Mouse (Mus musculus) neural tube, embryonic 15.5 days (tissue): ENCODE results near the gene Fos. TPM values are rescaled to one million over a fixed set of nuclear protein-coding genes. Genes with fewer than 3 reads are reported as not detected.
"Not testable (repeated sequence)": the region's sequence is repeated elsewhere in the genome, so short reads cannot be mapped to it uniquely, and the experiment has no call there.

Experiments
- ATAC-seq: fragments of 200-750 bp; cut with Nextera tagmentation; 2 replicates; pipeline ENCODE4 v1.8.0; 2017; ENCODE audit warnings: mild to moderate bottlenecking, moderate TSS enrichment, moderate library complexity; ENCODE audit not compliant: low FRiP score
- H3K27ac ChIP-seq: fragments of 300-500 bp; sonication (generic); replicated peaks from 2 replicates; pipeline ENCODE4 v1.5.1; 2015; ENCODE audit warnings: mild to moderate bottlenecking, inconsistent platforms
- H3K27me3 ChIP-seq: fragments of 300-500 bp; sonication (generic); replicated peaks from 2 replicates; pipeline ENCODE4 v1.6.1; 2015; ENCODE audit warnings: inconsistent platforms
- H3K36me3 ChIP-seq: fragments of 300-500 bp; sonication (generic); 2 replicates; pipeline ENCODE4 v1.6.1; 2015; ENCODE audit warnings: inconsistent platforms
- H3K4me1 ChIP-seq: fragments of 300-500 bp; sonication (generic); 2 replicates; pipeline ENCODE4 v1.6.1; 2015; ENCODE audit warnings: inconsistent platforms
- H3K4me2 ChIP-seq: fragments of 300-500 bp; sonication (generic); 2 replicates; pipeline ENCODE4 v1.6.1; 2015; ENCODE audit warnings: inconsistent platforms, mild to moderate bottlenecking, moderate library complexity
- H3K4me3 ChIP-seq: fragments of 300-500 bp; sonication (generic); replicated peaks from 2 replicates; pipeline ENCODE4 v1.5.1; 2015; ENCODE audit warnings: mild to moderate bottlenecking, inconsistent platforms
- H3K9ac ChIP-seq: fragments of 300-500 bp; sonication (generic); replicated peaks from 2 replicates; pipeline ENCODE4 v1.6.1; 2015; ENCODE audit warnings: mild to moderate bottlenecking, inconsistent platforms
- H3K9me3 ChIP-seq: fragments of 300-500 bp; sonication (generic); replicated peaks from 2 replicates; pipeline ENCODE4 v1.6.1; 2016; ENCODE audit warnings: inconsistent platforms
- WGBS: fragments of 180-500 bp; shearing (Covaris S2); methylation state at CpG from one replicate; pipeline ENCODE4 v1.1.7; 2015; ENCODE audit warnings: mixed read lengths; 5-methylcytosine and 5-hydroxymethylcytosine counted together
- polyA plus RNA-seq: library from polyadenylated mRNA; unstranded; fragments of >200 nt; fragmentation: Nextera tagmentation; extraction: Ambion mirVana; gene quantifications from 2 replicates; pipeline ENCODE4 v1.2.1, GENCODE M21; 2015

Gene Fos
- polyA plus RNA-seq, 1 experiment from 2014 or later, result 6.0 TPM

DNA sequence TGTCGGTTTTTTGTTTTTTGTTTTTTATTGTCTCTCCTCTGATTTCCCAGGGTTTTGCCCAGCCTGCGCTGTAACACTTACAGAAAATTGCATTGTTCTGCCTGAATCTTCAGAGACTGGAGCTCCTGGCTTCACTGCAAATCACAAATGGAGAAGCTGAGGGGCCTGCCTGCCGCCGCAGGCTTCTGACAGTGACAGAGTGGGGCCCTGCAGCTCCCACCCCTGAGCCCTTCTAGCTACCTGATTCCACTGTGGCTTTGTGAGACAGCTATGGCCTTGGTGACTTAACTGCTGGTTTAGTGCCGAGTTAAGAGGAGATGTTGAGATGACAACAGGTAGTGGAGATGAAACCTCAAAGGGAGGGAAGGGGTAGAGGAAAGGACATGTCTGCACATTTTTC lies 44.3 kb downstream of the Fos start:
- Histone ChIP-seq H3K27me3 (no peaks in the 10 kb centered on the region), H3K4me3 (no peak overlapping the region), H3K27ac (no peak overlapping the region), H3K9ac (no peak overlapping the region), H3K4me2 (no peak overlapping the region), H3K36me3 (no peaks in the 10 kb centered on the region), H3K4me1 (0 out of 2 replicates have a peak, but pooled peaks cover under 1% of the 10 kb centered on the region), H3K9me3 (no peaks in the 10 kb centered on the region)
- ATAC-seq, result no peak
- WGBS, result 74% methylated on average over 5 of the region's 5 CpGs

DNA sequence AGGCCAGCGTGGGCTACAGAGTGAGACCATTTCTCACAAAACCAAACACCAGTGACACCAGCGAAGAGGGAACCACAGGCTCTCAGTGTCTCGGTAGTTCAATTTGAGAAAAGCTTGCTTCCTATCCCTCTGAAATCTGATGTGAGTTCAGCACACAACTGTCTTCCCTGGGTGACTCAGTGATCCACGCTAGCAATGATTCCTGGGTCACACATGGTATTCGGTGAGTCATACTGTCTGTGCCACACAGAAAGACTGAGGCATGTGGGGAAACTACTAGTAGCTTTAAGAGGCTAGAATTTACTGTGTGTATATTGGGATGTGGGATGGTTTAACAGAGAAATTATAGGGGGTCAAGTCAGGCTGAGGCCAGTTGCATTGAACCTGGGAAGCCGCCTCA lies 45.9 kb downstream of the Fos start:
- Histone ChIP-seq H3K9me3 (no peaks in the 10 kb centered on the region), H3K9ac (no peak overlapping the region), H3K36me3 (no peaks in the 10 kb centered on the region), H3K4me3 (no peak overlapping the region), H3K27me3 (no peaks in the 10 kb centered on the region), H3K27ac (no peak overlapping the region), H3K4me2 (no peak overlapping the region), H3K4me1 (peaks cover 16% of the 10 kb centered on the region)
- 95% methylated on average over 6 of the region's 6 CpGs for WGBS
- no peak for ATAC-seq

DNA sequence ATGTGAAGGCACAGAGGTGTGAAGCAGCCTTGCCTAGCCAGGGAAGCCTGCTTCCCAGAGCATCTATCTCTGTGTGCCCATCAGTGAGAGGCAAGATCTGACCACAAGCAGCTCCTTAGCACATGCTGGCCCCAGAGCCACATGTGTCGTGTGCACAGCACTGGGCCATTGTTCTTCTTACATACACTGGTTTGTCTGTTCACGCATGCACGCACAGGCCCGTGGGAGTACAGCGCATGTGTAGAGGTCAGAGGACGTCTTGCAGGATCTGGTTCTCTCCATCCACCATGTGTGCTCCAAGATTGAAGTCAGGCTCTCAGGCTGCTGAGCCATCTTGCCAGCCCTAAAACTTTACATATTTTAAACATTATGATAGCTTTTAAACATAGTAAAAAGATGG lies 47.4 kb downstream of the Fos start:
- Histone ChIP-seq H3K27ac (no peak overlapping the region), H3K4me1 (peaks cover 19% of the 10 kb centered on the region), H3K27me3 (no peaks in the 10 kb centered on the region), H3K36me3 (no peaks in the 10 kb centered on the region), H3K4me3 (no peak overlapping the region), H3K4me2 (no peak overlapping the region), H3K9ac (no peak overlapping the region), H3K9me3 (no peaks in the 10 kb centered on the region)
- 82% methylated on average over 6 of the region's 6 CpGs for WGBS
- ATAC-seq, result no peak

DNA sequence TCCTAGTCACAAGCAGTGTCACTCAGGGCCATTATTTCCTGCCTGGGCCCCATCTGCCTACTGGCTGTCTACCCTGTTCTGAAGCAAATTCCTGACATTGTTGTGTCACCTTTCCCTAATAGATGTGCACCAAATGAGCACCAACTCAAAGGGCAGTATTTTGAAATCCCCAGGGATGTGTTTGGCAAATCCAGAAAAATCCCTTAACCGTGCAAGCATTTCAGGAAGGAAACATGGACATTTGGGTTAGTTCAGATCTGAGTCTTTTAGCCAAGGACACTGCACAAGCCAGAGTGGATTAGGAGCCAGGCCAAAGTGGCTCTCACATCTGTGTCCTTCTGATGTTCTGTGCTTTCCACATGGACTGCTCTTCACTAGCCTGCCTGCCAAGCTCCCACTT lies 48.0 kb downstream of the Fos start:
- H3K27me3 ChIP-seq, result no peaks in the 10 kb centered on the region
- ATAC-seq, result no peak
- no peaks in the 10 kb centered on the region for H3K36me3 ChIP-seq
- no peak overlapping the region for H3K4me3 ChIP-seq
- H3K4me1 ChIP-seq, result peaks cover 19% of the 10 kb centered on the region
- WGBS, result 89% methylated on average over 1 of the region's 1 CpGs
- H3K9me3 ChIP-seq, result no peaks in the 10 kb centered on the region
- no peak overlapping the region for H3K9ac ChIP-seq
- no peak overlapping the region for H3K27ac ChIP-seq
- no peak overlapping the region for H3K4me2 ChIP-seq

DNA sequence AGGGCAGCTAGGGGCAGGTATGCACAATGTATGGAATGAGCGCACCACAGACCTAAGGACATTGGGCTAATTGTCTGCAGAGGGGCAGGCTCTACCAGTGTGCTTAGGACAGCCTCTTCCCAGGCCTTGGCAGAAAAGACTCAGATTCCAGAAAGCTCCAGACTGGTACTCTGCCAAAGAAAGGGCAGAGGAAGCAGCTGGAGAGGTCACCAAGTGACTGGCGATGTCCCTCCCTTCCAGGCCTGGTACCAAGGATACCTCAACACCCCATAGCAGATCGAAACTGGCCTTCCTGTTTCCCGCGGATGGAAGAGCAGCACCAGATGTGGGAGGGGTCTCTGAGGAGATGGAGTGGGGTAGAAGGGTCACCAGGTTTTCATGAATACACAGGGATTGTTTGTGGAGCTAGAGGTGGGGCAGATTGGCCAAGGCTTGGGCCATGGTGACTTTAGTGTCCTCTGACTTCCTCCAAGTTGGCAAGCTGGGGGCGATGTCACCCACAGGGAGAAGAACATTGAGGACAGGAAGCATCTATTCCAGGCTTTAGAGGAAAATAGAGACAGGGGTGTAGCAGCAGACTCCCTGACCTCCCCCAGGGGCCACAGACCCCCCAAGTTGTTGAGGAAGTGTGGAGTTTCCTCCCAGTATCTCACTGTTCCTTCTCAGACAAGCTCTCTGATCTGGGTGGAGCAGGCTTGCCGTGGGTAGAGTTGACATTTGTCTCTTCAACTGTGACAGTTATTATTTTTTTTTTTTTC lies 49.1 kb downstream of the Fos start:
- no peak for ATAC-seq
- 79% methylated on average over 7 of the region's 7 CpGs for WGBS
- Histone ChIP-seq H3K9me3 (no peaks in the 10 kb centered on the region), H3K9ac (no peak overlapping the region), H3K36me3 (no peaks in the 10 kb centered on the region), H3K4me1 (peaks cover 19% of the 10 kb centered on the region), H3K27ac (no peak overlapping the region), H3K4me3 (no peak overlapping the region), H3K4me2 (no peak overlapping the region), H3K27me3 (no peaks in the 10 kb centered on the region)

DNA sequence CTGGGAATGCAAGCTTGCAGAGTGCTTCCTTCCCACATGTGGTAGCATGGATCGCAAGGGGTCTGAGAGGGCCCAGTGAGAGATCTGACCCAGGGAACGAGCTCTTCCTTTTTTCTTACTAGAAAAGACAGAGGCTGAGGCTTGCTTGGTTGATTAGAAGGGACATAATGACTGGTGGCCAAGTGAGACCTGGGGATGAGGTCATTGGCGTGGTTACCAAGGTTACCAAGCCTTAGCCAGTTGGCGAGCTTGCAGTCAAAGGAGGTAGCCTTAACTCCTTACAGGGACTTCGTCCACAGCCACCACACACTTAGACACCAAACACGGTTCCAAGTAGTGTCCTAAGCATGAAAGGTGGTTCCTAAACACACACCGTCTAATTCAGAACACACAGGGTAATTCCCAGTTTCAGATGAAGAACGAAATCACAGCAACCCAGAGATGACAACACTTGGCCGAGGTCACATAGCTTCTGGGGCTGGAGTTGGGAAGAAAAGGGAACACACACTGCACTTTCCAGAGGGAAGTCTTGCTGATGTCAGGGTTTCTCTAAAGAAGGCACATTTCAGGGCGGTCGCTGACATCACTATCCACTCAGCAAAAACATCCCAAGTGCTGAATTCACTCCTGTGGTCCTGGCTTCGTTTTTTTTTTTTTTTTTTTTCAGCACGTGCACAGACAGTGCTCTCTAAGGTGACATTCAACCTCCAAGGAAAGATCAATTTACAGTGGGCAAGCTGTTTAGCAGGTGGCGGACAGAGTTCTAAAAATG lies 49.9 kb downstream of the Fos start:
- Histone ChIP-seq H3K9ac (no peak overlapping the region), H3K27ac (peak overlapping the region; percentile 61), H3K4me1 (peaks cover 19% of the 10 kb centered on the region), H3K4me3 (no peak overlapping the region), H3K9me3 (no peaks in the 10 kb centered on the region), H3K36me3 (no peaks in the 10 kb centered on the region), H3K4me2 (no peak overlapping the region), H3K27me3 (no peaks in the 10 kb centered on the region)
- WGBS, result 63% methylated on average over 14 of the region's 14 CpGs
- no peak for ATAC-seq

DNA sequence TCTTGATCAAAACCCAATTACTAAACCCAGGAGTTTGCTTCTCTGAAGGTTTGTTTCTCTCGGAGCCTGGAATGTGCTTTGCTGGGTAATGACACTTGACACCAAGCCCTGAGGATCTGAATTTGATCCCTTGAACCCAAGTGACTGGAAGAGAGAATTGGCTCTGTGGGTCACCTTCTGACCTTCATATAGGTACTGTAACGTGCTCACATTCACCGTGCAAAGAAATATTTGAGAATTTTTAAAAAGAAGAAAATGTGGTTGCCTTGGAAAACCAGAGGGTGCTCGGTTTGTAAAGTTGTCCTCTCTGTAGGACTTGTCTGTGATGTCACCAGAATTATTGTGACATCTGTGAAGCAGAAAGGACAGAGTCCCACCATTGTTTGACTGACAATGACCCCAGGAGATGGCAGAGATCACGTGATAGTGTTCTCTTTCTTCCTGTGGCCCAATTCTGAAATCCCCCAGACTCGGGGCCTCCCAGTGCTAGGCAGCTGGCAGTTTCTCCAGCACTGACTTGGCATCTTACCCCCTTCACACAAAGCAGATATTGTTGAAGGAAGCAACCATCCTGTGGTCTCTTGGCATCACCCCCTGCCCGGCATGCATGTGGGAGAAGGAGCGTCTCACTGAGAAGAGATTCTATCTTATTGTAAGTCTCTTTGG lies 50.6 kb downstream of the Fos start:
- H3K9me3 ChIP-seq, result no peaks in the 10 kb centered on the region
- no peaks in the 10 kb centered on the region for H3K36me3 ChIP-seq
- peak; percentile 77; the same call in 1 of the 2 replicates for ATAC-seq
- H3K27me3 ChIP-seq, result no peaks in the 10 kb centered on the region
- 30% methylated on average over 8 of the region's 8 CpGs for WGBS
- H3K4me3 ChIP-seq, result no peak overlapping the region
- 0 out of 2 replicates have a peak overlapping the region, but pooled peaks have one; percentile 13 for H3K4me2 ChIP-seq
- peak overlapping the region; percentile 61 for H3K27ac ChIP-seq
- H3K9ac ChIP-seq, result no peak overlapping the region
- peaks cover 19% of the 10 kb centered on the region for H3K4me1 ChIP-seq

DNA sequence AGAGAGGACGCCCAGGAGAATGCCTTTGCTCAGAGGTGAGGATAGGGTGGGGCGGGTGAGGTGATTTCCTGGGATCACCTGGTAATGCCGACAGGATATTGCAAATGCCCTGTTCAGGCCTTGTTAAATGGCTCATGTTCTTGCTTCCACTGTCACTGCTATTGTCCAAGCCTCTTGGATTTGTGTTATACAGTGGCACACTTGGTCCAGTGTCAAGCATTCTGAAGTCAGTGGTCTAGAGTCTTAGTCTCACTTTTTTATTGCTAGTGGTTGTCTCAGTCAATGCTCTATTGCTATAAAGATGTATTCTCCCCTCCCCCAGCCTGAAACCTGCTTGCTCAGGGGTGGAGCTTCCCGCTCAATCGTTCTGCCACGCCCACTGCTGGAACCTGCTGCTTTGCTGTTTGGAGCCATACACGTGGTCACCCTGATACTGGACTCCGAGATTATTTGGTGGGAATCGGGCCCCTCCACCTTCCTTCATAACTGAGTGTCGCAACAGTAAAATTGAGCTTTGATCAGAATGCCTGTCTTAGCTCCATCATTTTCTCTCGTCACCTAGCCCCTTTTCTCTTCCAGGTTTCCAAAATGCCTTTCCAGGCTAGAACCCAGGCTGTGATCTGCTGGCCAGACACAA lies 51.3 kb downstream of the Fos start:
- WGBS, result 57% methylated on average over 11 of the region's 11 CpGs
- Histone ChIP-seq H3K4me1 (peaks cover 19% of the 10 kb centered on the region), H3K27ac (peak overlapping the region; percentile 61; the same call in 1 of the 2 replicates), H3K4me2 (0 out of 2 replicates have a peak overlapping the region, but pooled peaks have one; percentile 13)
- not testable (repeated sequence) for ATAC-seq, H3K36me3 ChIP-seq, H3K9me3 ChIP-seq, H3K9ac ChIP-seq, H3K4me3 ChIP-seq, H3K27me3 ChIP-seq

Other genes with a start within 250 kb of the Fos start
- gene Mlh3, start 203.3 kb upstream of the Fos start, polyA plus RNA-seq, result 8.5 and 9.0 TPM in 2 replicates
- gene Acyp1, start 185.5 kb upstream of the Fos start, polyA plus RNA-seq, result 53.3 and 53.5 TPM in 2 replicates
- gene Zc2hc1c, start 185.3 kb upstream of the Fos start, polyA plus RNA-seq, result 1.4 TPM in 2 replicates
- 9.5 and 12.2 TPM in 2 replicates for gene Nek9, start 134.5 kb upstream of the Fos start, polyA plus RNA-seq
- gene Tmed10, start 99.0 kb upstream of the Fos start, polyA plus RNA-seq, result 212 and 223 TPM in 2 replicates
- 0.68 and 0.69 TPM in 2 replicates for gene Jdp2, start 125.1 kb downstream of the Fos start, polyA plus RNA-seq
- gene Batf, start 212.8 kb downstream of the Fos start, polyA plus RNA-seq, result 0.44 and 2.9 TPM in 2 replicates